Mouse (Mus musculus) lung, embryonic 14.5 days (tissue): ENCODE results near the gene H1f0. TPM values are rescaled to one million over a fixed set of nuclear protein-coding genes. Genes with fewer than 3 reads are reported as not detected.
"Not testable (repeated sequence)": the region's sequence is repeated elsewhere in the genome, so short reads cannot be mapped to it uniquely, and the experiment has no call there.

Experiments used
- ATAC-seq: fragments of 200-750 bp; cut with Nextera tagmentation; 2 replicates; pipeline ENCODE4 v1.8.0; 2017; ENCODE audit warnings: mild to moderate bottlenecking, moderate TSS enrichment, moderate library complexity; ENCODE audit not compliant: insufficient read depth
- DNase-seq: peaks from one replicate; pipeline ENCODE4 v3.0.0-alpha.2; 2015
- H3K27ac ChIP-seq: fragments of 300-500 bp; sonication (generic); 2 replicates; pipeline ENCODE4 v1.5.1; 2014; ENCODE audit warnings: low read depth, mild to moderate bottlenecking, moderate library complexity
- H3K27me3 ChIP-seq: fragments of 300-500 bp; sonication (generic); 2 replicates; pipeline ENCODE4 v1.6.1; 2014; ENCODE audit warnings: low read length, control low read depth; ENCODE audit not compliant: insufficient read depth
- H3K36me3 ChIP-seq: fragments of 300-500 bp; sonication (generic); 2 replicates; pipeline ENCODE4 v1.6.1; 2014; ENCODE audit warnings: control low read depth; ENCODE audit not compliant: insufficient read depth
- H3K4me1 ChIP-seq: fragments of 300-500 bp; sonication (generic); 2 replicates; pipeline ENCODE4 v1.6.1; 2014; ENCODE audit warnings: antibody characterized with exemption, control low read depth; ENCODE audit not compliant: insufficient read depth
- H3K4me2 ChIP-seq: fragments of 300-500 bp; sonication (generic); 2 replicates; pipeline ENCODE4 v1.6.1; 2014; ENCODE audit warnings: mild to moderate bottlenecking
- H3K4me3 ChIP-seq: fragments of 300-500 bp; sonication (generic); 2 replicates; pipeline ENCODE4 v1.5.1; 2014; ENCODE audit warnings: low read depth, low read length
- H3K9ac ChIP-seq: fragments of 300-500 bp; sonication (generic); 2 replicates; pipeline ENCODE4 v1.6.1; 2014
- H3K9me3 ChIP-seq: fragments of 300-500 bp; sonication (generic); 2 replicates; pipeline ENCODE4 v1.6.1; 2016; ENCODE audit warnings: low read depth, low read length, control low read depth
- CTCF ChIP-seq: IDR thresholded peaks from 2 replicates; pipeline ENCODE4 v1.5.1; 2016; ENCODE audit warnings: antibody characterized with exemption, low read depth
- WGBS: fragments of 180-500 bp; shearing (Covaris S2); extraction: QIAGEN DNeasy Blood & Tissue Kit; methylation state at CpG from one replicate; pipeline ENCODE4 v1.1.7; 2014; 5-methylcytosine and 5-hydroxymethylcytosine counted together
- polyA plus RNA-seq: library from polyadenylated mRNA; unstranded; fragments of >200 nt; fragmentation: Nextera tagmentation; extraction: Ambion mirVana; gene quantifications from 2 replicates; pipeline ENCODE4 v1.2.1, GENCODE M21; 2014

Gene H1f0
- polyA plus RNA-seq, 1 experiment from 2014 or later: 201 TPM

DNA sequence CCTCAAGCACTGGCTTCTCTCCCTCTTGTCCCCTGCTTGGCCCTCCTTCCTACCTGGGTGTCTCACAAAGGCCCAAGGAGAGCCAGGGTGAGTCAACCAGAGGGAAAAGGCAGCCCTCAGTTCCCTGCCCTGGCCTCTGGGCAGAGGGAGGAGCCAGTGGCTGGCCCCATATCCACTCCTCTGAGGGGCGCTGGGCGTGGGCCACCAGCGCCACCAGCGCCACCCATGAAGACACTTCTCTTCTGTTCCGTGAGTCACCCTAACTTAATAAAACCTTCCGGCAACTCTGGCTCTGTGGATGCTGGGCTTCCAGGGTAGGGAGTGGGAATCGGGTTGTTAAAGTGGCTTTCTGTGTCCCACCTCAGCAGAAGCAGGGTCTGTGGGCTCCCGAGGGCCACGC, 22.7 kb upstream of the H1f0 start:
- Histone ChIP-seq H3K9ac (no peak overlapping the region), H3K4me1 (no peaks in the 10 kb centered on the region), H3K27ac (no peak overlapping the region), H3K36me3 (peaks cover 71% of the 10 kb centered on the region), H3K27me3 (no peaks in the 10 kb centered on the region), H3K9me3 (no peaks in the 10 kb centered on the region), H3K4me2 (no peak overlapping the region), H3K4me3 (no peak overlapping the region)
- ATAC-seq (no peak), DNase-seq (no peak)
- no peak for TF ChIP-seq CTCF
- WGBS: 79% methylated on average over 9 of the region's 9 CpGs

GRCm38 (mm10) chr15:79006638-79007037, 21.6 kb upstream of the H1f0 start:
- Histone ChIP-seq H3K4me3 (no peak overlapping the region), H3K4me2 (no peak overlapping the region), H3K4me1 (no peaks in the 10 kb centered on the region), H3K9ac (no peak overlapping the region), H3K27me3 (no peaks in the 10 kb centered on the region), H3K36me3 (peaks cover 62% of the 10 kb centered on the region), H3K9me3 (no peaks in the 10 kb centered on the region), H3K27ac (no peak overlapping the region)
- ATAC-seq (no peak), DNase-seq (no peak)
- TF ChIP-seq CTCF: no peak
- WGBS: 71% methylated on average over 3 of the region's 3 CpGs

DNA sequence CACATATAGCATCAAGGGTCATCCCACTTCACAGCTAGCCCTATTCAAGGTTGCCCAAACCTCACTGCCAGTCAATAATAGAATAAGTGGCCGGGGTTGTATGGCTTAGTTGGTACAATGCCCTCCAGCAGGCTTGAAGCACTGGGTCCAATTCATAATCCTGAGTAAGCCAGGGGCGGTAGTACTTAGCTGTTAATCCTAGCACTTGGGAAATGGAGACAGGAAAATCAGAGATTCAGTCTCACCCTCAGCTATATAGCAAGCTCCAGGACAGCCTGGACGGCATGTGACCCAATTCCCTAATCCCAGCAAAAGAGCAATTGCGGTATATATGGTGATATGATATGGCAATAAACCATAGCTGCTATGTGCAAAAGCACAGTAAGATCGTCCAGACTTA, 21.2 kb upstream of the H1f0 start:
- no peak for TF ChIP-seq CTCF
- H3K27ac ChIP-seq: no peak overlapping the region
- no peaks in the 10 kb centered on the region for H3K4me1 ChIP-seq
- H3K9ac ChIP-seq: no peak overlapping the region
- DNase-seq: no peak
- 95% methylated on average over 5 of the region's 5 CpGs for WGBS
- no peak overlapping the region for H3K4me3 ChIP-seq
- no peaks in the 10 kb centered on the region for H3K9me3 ChIP-seq
- no peak overlapping the region for H3K4me2 ChIP-seq
- H3K27me3 ChIP-seq: no peaks in the 10 kb centered on the region
- ATAC-seq: no peak
- H3K36me3 ChIP-seq: peaks cover 57% of the 10 kb centered on the region

DNA sequence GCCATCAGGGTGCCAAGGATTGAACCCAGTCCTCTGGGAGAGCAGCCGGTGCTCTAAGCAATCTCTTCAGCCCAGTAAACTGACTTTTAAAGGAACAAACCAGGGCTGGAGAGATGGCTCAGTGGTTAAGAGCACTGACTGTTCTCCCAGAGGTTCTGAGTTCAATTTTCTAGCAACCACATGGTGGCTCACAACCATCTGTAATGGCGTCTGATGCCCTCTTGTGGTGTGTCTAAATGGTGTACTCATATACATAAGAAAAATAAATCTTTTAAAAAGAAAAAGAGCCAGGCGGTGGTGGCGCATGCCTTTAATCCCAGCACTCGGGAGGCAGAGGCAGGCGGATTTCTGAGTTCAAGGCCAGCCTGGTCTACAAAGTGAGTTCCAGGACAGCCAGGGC, 20.4 kb upstream of the H1f0 start:
- WGBS: 86% methylated on average over 6 of the region's 6 CpGs
- H3K36me3 ChIP-seq: peaks cover 50% of the 10 kb centered on the region
- not testable (repeated sequence) for H3K9ac ChIP-seq, H3K4me2 ChIP-seq, ATAC-seq, H3K27me3 ChIP-seq, H3K4me3 ChIP-seq, H3K27ac ChIP-seq, H3K4me1 ChIP-seq, H3K9me3 ChIP-seq, DNase-seq

- 69% methylated on average over 5 of the region's 5 CpGs for WGBS
- Histone ChIP-seq H3K4me2 (no peak overlapping the region), H3K9ac (no peak overlapping the region), H3K36me3 (peaks cover 31% of the 10 kb centered on the region), H3K27me3 (no peaks in the 10 kb centered on the region), H3K9me3 (no peaks in the 10 kb centered on the region), H3K4me1 (no peaks in the 10 kb centered on the region), H3K4me3 (no peak overlapping the region), H3K27ac (no peak overlapping the region)
- no peak for TF ChIP-seq CTCF
- ATAC-seq (no peak), DNase-seq (no peak)
These were observed 18.5 kb upstream of the H1f0 start for GRCm38 (mm10) chr15:79009734-79010133.

GRCm38 (mm10) chr15:79011550-79011949, 16.7 kb upstream of the H1f0 start:
- H3K4me3 ChIP-seq: no peak overlapping the region
- 44% methylated on average over 10 of the region's 10 CpGs for WGBS
- H3K27me3 ChIP-seq: no peaks in the 10 kb centered on the region
- no peak overlapping the region for H3K4me2 ChIP-seq
- H3K27ac ChIP-seq: no peak overlapping the region
- no peaks in the 10 kb centered on the region for H3K4me1 ChIP-seq
- DNase-seq (no peak), ATAC-seq (no peak)
- H3K9me3 ChIP-seq: no peaks in the 10 kb centered on the region
- no peak overlapping the region for H3K9ac ChIP-seq
- TF ChIP-seq CTCF: no peak
- H3K36me3 ChIP-seq: peaks cover 12% of the 10 kb centered on the region

GRCm38 (mm10) chr15:79013382-79013781, 14.9 kb upstream of the H1f0 start:
- no peak for ATAC-seq
- H3K4me2 ChIP-seq: no peak overlapping the region
- H3K27me3 ChIP-seq: no peaks in the 10 kb centered on the region
- 50% methylated on average over 7 of the region's 7 CpGs for WGBS
- H3K36me3 ChIP-seq: no peaks in the 10 kb centered on the region
- no peak overlapping the region for H3K4me3 ChIP-seq
- no peak for DNase-seq
- H3K9me3 ChIP-seq: no peaks in the 10 kb centered on the region
- H3K4me1 ChIP-seq: no peaks in the 10 kb centered on the region
- no peak overlapping the region for H3K9ac ChIP-seq
- no peak for TF ChIP-seq CTCF
- no peak overlapping the region for H3K27ac ChIP-seq

DNA sequence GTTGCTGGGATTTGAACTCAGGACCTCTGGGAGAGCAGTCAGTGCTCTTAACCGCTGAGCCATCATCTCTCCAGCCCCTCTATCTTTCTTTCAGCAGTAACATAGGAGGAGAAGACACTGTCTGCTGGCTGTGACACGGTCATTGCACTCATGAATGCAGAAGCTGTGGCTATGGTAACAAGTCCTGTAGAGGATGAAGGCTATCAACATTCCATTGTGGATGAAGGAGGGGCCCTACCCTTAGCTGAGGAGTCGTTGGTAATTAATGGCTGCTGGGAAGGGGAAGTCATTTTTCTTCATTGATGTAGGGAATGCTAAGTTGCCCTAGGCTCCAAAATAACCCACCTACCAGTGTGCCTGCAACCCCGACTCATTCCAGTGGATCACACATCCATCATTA, 10.1 kb upstream of the H1f0 start:
- Histone ChIP-seq H3K4me2 (no peak overlapping the region), H3K36me3 (no peaks in the 10 kb centered on the region), H3K9ac (no peak overlapping the region), H3K27me3 (no peaks in the 10 kb centered on the region), H3K9me3 (no peaks in the 10 kb centered on the region), H3K27ac (no peak overlapping the region), H3K4me1 (peaks cover 7% of the 10 kb centered on the region; the same call in 1 of the 2 replicates), H3K4me3 (no peak overlapping the region)
- no peak for DNase-seq
- ATAC-seq: no peak
- no peak for TF ChIP-seq CTCF
- WGBS: 24% methylated on average over 4 of the region's 4 CpGs
